Mouse (Mus musculus) gastrocnemius, postnatal 14 days (tissue): ENCODE data around the gene Arpp19. TPM values are rescaled to one million over a fixed set of nuclear protein-coding genes. Genes with fewer than 3 reads are reported as not detected.
A peak's percentile ranks its signal among the peaks of the same experiment; 100 is the strongest.

Source experiments
- DNase-seq: peaks from one replicate; pipeline ENCODE4 v3.0.0; 2021; ENCODE audit warnings: mixed read lengths
- intact Hi-C: fragments of 180-260 bp; cut with DNase I; formaldehyde crosslinking; loops from one replicate; pipeline ENCODE4 v1.15.1; 2025; ENCODE audit warnings: low total_unique reads
- long read RNA-seq, 2 experiments: library from polyadenylated mRNA; stranded (forward); transcript quantifications; one replicate each; pipeline ENCODE4 v2.0.0; 2021
- total RNA-seq, 2 experiments: library from RNA; stranded (reverse); gene quantifications; 2 replicates each; pipeline ENCODE4 v1.2.3; 2021

Gene Arpp19
- total RNA-seq, result 100 to 1,000 TPM; 117 to 122 TPM
- long read RNA-seq, experiment 1, full-length matches to known transcripts, result 85 of 87 reads
- long read RNA-seq, experiment 1, partial matches to known transcripts, result 0 of 87 reads
- long read RNA-seq, experiment 1, other reads (novel, unspliced or antisense), result 2 of 87 reads
- long read RNA-seq, experiment 2, full-length matches to known transcripts, result 110 of 115 reads
- long read RNA-seq, experiment 2, partial matches to known transcripts, result 1 of 115 reads
- long read RNA-seq, experiment 2, other reads (novel, unspliced or antisense), result 4 of 115 reads

DNA sequence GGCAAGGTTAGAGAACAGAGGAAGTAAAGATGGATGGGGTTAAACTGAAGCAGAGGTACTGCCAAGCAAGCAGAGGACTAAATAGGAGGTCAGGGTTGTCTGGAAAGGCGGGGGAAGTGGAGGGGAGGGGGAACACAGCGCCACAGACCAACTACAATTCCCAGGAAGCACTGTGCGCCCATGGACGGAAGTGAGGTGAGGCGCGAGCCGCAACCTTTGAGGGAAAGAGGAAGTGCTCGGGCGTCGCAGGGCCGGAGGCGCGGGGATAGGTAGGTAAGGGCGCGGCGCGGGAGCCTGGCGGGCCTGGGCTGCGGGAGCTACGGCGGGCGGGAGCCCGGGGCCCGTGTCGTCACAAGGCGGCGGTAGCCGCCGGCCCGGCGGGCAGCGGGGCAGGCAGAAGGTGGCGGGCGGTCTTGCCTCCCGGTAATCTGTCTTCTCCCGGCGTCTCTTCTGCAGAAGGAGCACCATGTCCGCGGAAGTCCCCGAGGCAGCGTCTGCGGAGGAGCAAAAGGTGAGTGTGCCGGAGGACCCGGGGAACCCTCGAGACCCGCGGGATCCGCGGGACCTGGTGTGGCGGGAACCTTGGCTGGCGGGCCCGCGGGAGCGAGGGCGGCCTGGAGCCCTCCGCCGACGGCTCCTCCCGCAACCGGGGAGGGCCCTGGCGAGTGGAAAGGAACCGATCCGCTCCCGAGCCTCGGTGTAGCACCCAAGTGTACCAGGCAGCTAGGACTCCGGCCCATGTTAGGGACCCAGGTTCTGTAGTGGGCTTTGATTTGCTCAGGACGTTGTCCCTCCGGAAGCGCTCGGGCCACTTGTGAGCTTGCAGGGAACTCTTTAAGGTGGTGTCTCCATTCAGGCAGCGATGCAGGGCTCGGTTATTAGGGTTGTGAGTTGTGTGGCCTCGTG, at the start of gene Arpp19:
Arpp19 (plus strand) TSS at position 164 of the 906 bp plus-strand sequence.
- DNase-seq, result peak; percentile 82
- intact Hi-C loops, result no loop called here

GRCm38 (mm10) chr9:74988893-74989460, 48.4 kb upstream of the Arpp19 start:
- no peak for DNase-seq
- intact Hi-C loops, result no loop called here

DNA sequence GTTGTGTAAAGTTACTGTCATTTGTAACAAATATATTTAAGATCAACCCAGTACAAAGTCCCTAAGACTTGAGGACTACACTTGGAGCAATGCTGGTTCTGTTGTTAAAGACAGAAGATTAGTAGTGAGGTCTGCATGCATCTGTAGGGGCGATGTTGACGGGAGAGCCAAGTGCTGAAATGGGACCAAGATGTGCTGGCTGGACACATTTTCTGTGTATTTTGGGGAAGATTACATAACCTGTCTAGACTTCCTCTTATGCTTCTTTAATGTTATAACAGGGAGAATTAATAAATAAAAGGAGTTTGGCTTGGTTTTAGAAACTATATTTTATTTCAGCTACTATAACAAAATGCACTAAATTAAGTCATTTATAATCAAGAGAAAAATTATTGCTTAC, 47.4 kb upstream of the Arpp19 start:
- intact Hi-C loops, result no loop called here
- no peak for DNase-seq

DNA sequence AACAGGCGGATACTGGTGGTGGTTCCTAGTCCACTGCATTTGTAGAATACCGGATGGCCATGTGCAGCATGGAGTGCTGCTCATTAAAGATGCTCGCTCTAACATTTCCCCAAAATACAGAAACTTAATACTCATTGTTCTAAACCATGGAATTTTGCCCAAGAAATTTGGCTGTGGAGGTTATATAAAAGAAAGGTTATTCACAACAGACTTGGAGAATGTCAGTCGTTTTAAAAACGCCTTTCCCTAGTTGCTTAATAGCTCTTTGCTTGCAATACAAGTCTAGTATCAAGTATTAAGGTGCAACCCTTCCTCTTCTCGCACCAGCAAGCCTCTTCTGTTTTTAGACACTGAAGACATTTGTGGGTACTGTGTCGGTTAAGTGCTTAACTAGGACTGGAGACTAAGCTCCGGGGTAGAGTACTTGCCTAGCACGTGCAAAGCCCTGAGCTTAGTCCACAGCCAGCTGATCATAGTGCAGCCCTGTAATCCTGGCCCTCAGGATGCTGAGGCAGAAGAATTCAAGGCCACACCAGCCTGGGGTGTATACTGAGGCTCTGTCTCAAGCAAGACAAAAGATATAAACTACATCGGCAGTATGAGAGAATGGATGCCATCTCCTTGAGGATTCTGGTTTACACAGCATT, 42.7 kb upstream of the Arpp19 start:
- intact Hi-C loops, result no loop called here
- DNase-seq, result no peak

DNA sequence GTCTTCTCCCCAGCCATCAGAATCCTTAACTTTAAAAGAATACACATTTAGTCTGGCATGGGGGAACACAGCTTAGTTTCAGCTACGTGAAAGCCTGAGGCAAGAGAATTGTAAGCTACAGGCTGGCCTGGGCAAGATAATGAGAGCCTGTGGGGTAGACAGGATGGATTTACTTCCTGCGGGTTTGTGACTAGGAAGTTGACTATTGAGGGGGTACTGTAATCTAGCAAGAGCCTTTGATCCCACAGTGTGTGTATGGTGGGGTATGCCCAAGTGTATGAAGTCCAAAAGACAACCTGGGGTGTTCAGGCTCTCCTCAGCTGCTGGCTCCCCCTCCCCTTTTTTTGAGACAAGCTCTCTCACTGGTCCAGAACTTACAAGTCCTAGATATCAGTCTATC, 41.1 kb upstream of the Arpp19 start:
- intact Hi-C loops, result no loop called here
- no peak for DNase-seq

DNA sequence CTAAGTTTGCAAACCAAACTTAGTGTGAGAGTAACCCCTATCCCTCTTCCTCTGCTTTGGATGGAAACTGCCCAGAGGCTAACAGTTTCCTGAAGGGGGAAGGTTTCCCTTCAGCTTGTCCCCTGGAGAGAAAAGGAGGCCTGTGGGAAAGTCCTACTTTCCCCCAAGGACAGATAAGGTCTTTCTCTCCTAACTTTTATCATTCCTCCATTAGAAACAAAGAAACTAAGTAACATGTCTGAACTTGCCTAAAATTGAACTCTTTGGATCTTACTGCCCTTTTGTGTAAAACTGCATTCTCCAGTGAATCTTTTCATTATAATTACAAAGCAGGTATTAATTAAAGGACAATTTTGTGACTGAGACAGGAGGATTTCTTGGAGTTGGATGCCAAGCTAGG, 39.4 kb upstream of the Arpp19 start:
- DNase-seq, result no peak
- intact Hi-C loops, result no loop called here

DNA sequence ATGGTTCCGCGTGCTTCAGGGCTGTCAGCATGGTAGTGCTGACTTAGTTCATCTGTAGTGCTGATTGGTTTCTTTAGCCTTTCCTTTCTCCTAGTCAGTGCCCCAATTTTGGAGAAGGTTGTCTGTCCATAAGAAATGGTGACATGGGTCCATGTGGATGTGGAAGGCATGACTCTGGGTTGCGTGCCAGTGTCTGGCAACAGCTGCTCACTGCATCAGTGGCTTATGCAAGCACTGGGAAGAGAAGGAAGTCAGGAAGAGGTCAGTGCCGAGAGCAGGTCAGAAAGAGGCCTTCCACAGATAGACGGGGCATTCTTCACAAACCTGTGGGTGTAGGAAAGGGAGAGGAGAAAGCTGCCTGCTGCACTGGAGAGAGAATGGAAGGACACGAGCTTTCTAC, 36.4 kb upstream of the Arpp19 start:
- intact Hi-C loops, result loop anchor here (10.0 kb wide), 1 partner anchor 46 kb away; the partner anchor contains the start of gene Fam214a
- DNase-seq, result peak; percentile 28

- intact Hi-C loops, result loop anchor here (10.0 kb wide), 1 partner anchor 47 kb away; the partner anchor contains the start of gene Fam214a
- DNase-seq, result peak; percentile 74
These were observed 35.7 kb upstream of the Arpp19 start for GRCm38 (mm10) chr9:75001611-75002204.

DNA sequence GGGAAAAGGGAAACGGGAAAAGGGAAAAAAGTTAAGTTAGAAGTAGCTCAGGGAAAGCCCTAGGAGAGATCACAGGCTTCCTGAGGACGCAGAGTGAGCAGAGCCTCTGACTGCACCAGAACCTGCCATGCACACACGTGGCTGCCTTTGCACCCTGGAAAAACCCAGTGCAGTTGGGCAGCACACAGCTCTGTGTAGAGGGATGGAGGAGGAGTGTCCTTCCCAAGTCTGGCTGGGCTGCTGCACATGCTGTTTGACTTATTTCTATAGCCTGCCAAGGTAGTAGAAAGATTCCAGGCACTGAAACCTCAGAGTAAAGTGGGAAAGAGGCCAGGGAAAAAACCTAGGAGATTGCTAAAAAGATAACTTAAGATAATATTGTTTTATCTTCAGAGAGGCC, 35.2 kb upstream of the Arpp19 start:
- peak; percentile 30 for DNase-seq

GRCm38 (mm10) chr9:75004203-75004602, 33.2 kb upstream of the Arpp19 start:
- intact Hi-C loops, result loop anchor here (10.0 kb wide), 1 partner anchor 49 kb away; the partner anchor contains the start of gene Fam214a
- DNase-seq, result no peak

More for the DNA sequence above, 35.2 kb upstream of the Arpp19 start:
- intact Hi-C loops, result loop anchor here (10.0 kb wide), 1 partner anchor 47 kb away; the partner anchor contains the start of gene Fam214a

DNA sequence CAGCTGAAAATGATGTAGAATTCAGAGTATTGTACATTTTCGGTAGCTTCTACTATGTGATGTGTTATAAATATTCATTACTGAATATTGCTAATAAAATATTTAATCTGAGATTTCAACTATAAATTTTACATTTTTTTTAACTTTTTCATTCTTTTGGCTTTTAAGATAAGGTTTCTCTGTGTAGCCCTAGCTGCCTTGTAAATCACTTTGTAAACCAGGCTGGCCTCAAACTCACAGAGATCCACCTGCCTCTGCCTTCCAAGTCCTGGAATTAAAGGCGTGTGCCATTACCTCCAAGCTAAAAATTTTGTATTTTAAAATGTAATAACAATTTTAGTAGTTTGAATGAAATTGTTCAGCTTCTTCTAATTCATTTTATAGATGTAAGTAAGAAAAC, 20.8 kb upstream of the Arpp19 start:
- DNase-seq, result no peak
- intact Hi-C loops, result no loop called here

GRCm38 (mm10) chr9:75019181-75019580, 18.2 kb upstream of the Arpp19 start:
- intact Hi-C loops, result no loop called here
- no peak for DNase-seq

DNA sequence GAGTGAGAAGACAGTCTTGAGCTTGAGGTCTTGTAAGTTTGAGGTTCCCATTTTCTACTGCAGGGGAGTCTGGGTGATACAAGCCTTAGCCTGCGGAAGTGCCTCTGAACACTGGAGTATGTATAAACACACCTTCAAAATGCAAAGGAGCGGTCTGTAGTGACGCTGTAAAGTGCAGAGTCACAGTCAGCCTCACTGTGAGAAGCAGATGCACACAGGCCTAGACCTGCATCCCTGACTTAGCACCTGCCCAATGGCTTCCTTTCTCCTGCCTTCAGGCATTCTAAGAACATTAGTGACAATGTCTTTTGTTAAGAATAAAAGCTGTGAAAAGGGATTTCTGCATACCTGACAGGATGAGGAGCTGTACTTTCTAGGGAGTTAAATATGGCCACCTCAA, 17.8 kb upstream of the Arpp19 start:
- intact Hi-C loops, result no loop called here

DNA sequence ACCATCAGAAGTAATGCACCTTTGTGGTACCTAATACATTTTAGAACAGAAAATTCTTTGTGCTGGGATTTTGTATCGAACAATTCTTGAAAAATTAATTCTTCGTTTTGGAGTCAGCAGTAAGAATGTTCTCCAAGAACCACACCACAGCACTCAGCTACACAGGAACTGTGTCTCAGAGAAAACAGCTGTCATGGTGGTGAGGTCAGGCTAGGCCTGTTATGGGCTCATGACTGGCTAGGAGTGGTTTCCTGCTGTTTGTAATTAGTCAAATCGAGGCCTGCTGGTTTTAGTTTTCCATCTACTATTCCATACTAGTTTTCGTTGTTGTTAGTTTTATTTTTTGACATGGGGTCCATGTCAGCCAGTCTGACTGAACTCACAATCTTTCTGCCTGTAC, 16.9 kb upstream of the Arpp19 start:
- intact Hi-C loops, result no loop called here
- no peak for DNase-seq

More for the DNA sequence above, 17.8 kb upstream of the Arpp19 start:
- DNase-seq, result no peak

DNA sequence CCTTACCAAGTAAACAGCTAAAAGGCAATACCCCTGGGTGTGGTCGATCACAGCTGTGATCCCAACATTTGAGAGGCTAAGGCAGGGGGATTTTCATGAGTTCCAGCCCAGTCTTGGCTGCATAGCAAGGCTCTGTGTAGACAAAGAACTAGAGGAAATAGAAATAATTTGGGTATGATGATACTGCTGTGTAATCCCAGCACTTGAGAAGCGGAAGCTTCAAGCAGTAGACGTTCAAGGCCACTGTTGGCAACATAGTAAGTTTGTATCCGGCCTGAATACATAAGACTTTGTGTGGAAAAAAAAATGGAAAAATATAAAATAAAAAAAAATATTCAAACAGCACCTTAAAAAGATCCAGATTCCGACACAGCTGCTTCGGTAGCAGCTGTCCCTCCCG, 14.9 kb upstream of the Arpp19 start:
- no peak for DNase-seq

DNA sequence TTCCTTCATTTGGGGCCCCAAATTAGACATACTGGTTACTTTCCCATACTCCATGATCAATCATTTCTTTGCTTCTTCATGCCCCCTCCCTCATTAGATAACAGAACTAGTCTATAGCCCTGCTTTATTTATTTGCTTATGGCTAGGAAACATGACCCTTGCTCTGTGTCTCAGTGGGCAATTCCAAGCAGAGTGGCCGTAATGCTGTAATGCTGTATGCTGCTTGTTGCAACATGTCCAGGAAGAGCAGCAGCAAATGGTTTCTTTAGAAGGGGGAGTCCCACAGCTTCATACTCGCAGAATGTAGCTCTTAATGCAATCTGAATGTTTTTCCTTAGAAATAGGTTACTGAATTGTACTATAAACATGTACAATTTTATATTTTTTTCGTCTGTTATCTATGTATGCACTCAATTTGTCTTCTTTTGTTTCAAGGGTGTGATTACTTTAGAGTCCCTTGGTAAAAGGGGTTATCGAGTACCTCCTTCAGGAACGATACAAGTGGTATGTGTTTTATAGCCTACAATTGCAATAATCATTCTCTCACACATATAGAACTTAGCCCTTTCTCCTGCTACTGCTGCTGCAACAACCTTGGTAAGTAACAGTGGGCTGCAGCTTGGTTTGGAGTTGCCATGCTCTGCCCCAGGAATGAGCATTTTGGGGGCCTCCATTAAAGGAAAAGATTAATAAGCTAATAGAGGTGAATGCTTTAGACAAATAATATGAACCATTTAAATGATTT, 14.1 kb upstream of the Arpp19 start:
- intact Hi-C loops, result no loop called here
- DNase-seq, result no peak

More for the DNA sequence above, 14.9 kb upstream of the Arpp19 start:
- intact Hi-C loops, result no loop called here

GRCm38 (mm10) chr9:75024089-75024488, 13.3 kb upstream of the Arpp19 start:
- intact Hi-C loops, result no loop called here
- DNase-seq, result no peak

- intact Hi-C loops, result loop anchor here (5.0 kb wide), 1 partner anchor 118 kb away; no protein-coding TSS in a partner anchor
- no peak for DNase-seq
These were observed 11.7 kb upstream of the Arpp19 start for GRCm38 (mm10) chr9:75025689-75026088.
